Mouse (Mus musculus): ENCODE measurements around the gene Thra.

- TF ChIP-seq CTCF (IDR thresholded peaks at IDR 0.05; ENCODE audit: low read depth, low read length) (no peak), GATA1 (IDR thresholded peaks at IDR 0.05; ENCODE audit: borderline replicate concordance, low read length) (no peak)
Measured at GRCm38 (mm10) chr11:98750351-98751201, 10.1 kb downstream of the Thra start.

All from G1E (cell line).